Mouse (Mus musculus) lung, embryonic 14.5 days (tissue): ENCODE results near the gene Srsf10. TPM values are rescaled to one million over a fixed set of nuclear protein-coding genes. Genes with fewer than 3 reads are reported as not detected.

Source experiments
- ATAC-seq: fragments of 200-750 bp; cut with Nextera tagmentation; 2 replicates; pipeline ENCODE4 v1.8.0; 2017; ENCODE audit warnings: mild to moderate bottlenecking, moderate TSS enrichment, moderate library complexity; ENCODE audit not compliant: insufficient read depth
- DNase-seq: peaks from one replicate; pipeline ENCODE4 v3.0.0-alpha.2; 2015
- H3K27ac ChIP-seq: fragments of 300-500 bp; sonication (generic); 2 replicates; pipeline ENCODE4 v1.5.1; 2014; ENCODE audit warnings: low read depth, mild to moderate bottlenecking, moderate library complexity
- H3K27me3 ChIP-seq: fragments of 300-500 bp; sonication (generic); 2 replicates; pipeline ENCODE4 v1.6.1; 2014; ENCODE audit warnings: low read length, control low read depth; ENCODE audit not compliant: insufficient read depth
- H3K36me3 ChIP-seq: fragments of 300-500 bp; sonication (generic); 2 replicates; pipeline ENCODE4 v1.6.1; 2014; ENCODE audit warnings: control low read depth; ENCODE audit not compliant: insufficient read depth
- H3K4me1 ChIP-seq: fragments of 300-500 bp; sonication (generic); 2 replicates; pipeline ENCODE4 v1.6.1; 2014; ENCODE audit warnings: antibody characterized with exemption, control low read depth; ENCODE audit not compliant: insufficient read depth
- H3K4me2 ChIP-seq: fragments of 300-500 bp; sonication (generic); 2 replicates; pipeline ENCODE4 v1.6.1; 2014; ENCODE audit warnings: mild to moderate bottlenecking
- H3K4me3 ChIP-seq: fragments of 300-500 bp; sonication (generic); 2 replicates; pipeline ENCODE4 v1.5.1; 2014; ENCODE audit warnings: low read depth, low read length
- H3K9ac ChIP-seq: fragments of 300-500 bp; sonication (generic); 2 replicates; pipeline ENCODE4 v1.6.1; 2014
- H3K9me3 ChIP-seq: fragments of 300-500 bp; sonication (generic); 2 replicates; pipeline ENCODE4 v1.6.1; 2016; ENCODE audit warnings: low read depth, low read length, control low read depth
- CTCF ChIP-seq: IDR thresholded peaks from 2 replicates; pipeline ENCODE4 v1.5.1; 2016; ENCODE audit warnings: antibody characterized with exemption, low read depth
- WGBS: fragments of 180-500 bp; shearing (Covaris S2); extraction: QIAGEN DNeasy Blood & Tissue Kit; methylation state at CpG from one replicate; pipeline ENCODE4 v1.1.7; 2014; 5-methylcytosine and 5-hydroxymethylcytosine counted together
- polyA plus RNA-seq: library from polyadenylated mRNA; unstranded; fragments of >200 nt; fragmentation: Nextera tagmentation; extraction: Ambion mirVana; gene quantifications from 2 replicates; pipeline ENCODE4 v1.2.1, GENCODE M21; 2014

The Srsf10 gene
- polyA plus RNA-seq, 1 experiment from 2014 or later = 322 TPM

GRCm38 (mm10) chr4:135895071-135895571 is 39.6 kb downstream of the Srsf10 start, which contains the start of gene Cnr2:
Cnr2 (plus strand) TSS chr4:135895394.
- Histone ChIP-seq H3K4me1 (no peaks in the 10 kb centered on the region), H3K9ac (no peak within 1 kb of the TSS), H3K4me2 (no peak within 1 kb of the TSS), H3K27me3 (no peaks in the 10 kb centered on the region), H3K27ac (no peak within 1 kb of the TSS), H3K4me3 (no peak within 1 kb of the TSS), H3K9me3 (no peaks in the 10 kb centered on the region), H3K36me3 (no peaks in the 10 kb centered on the region)
- no peak for ATAC-seq
- no peak for TF ChIP-seq CTCF
- DNase-seq = no peak
- 41% methylated on average over 8 of the region's 8 CpGs for WGBS

GRCm38 (mm10) chr4:135896157-135896556 is 40.6 kb downstream of the Srsf10 start:
- 69% methylated on average over 6 of the region's 6 CpGs for WGBS
- DNase-seq (no peak), ATAC-seq (no peak)
- no peak overlapping the region for H3K27ac ChIP-seq
- no peak overlapping the region for H3K9ac ChIP-seq
- no peak for TF ChIP-seq CTCF
- no peak overlapping the region for H3K4me3 ChIP-seq
- no peaks in the 10 kb centered on the region for H3K4me1 ChIP-seq
- H3K4me2 ChIP-seq = no peak overlapping the region
- no peaks in the 10 kb centered on the region for H3K9me3 ChIP-seq
- H3K27me3 ChIP-seq = no peaks in the 10 kb centered on the region
- H3K36me3 ChIP-seq = no peaks in the 10 kb centered on the region

GRCm38 (mm10) chr4:135898380-135899049 is 43.0 kb downstream of the Srsf10 start:
- Histone ChIP-seq H3K9me3 (no peaks in the 10 kb centered on the region), H3K36me3 (no peaks in the 10 kb centered on the region), H3K27me3 (no peaks in the 10 kb centered on the region), H3K4me1 (no peaks in the 10 kb centered on the region), H3K4me2 (no peak overlapping the region), H3K4me3 (no peak overlapping the region), H3K27ac (no peak overlapping the region), H3K9ac (no peak overlapping the region)
- ATAC-seq = no peak
- 45% methylated on average over 8 of the region's 9 CpGs for WGBS
- TF ChIP-seq CTCF = no peak
- DNase-seq = peak; percentile 41

- ATAC-seq = no peak
These were observed 43.5 kb downstream of the Srsf10 start for GRCm38 (mm10) chr4:135899050-135899448.

DNA sequence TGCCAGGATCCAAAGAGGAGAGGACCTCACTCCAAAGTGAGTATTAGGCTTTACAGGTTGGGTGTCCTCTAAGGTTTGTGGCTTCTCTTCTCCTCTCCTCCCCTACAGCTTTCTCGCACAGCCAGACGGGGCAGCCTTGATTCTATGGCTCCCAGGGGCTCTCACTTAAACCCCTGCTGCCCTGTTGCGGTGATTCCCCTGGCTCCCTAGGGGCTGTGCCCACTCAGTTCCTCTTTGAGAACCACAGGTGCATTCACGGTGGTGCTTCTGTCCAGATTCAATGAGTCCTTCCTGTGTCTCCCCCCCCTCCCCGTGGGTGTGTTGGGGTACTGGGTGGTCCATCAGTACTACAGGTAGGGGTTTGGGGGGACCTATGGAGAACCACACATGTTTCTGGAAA is 44.5 kb downstream of the Srsf10 start:
- no peaks in the 10 kb centered on the region for H3K4me1 ChIP-seq
- H3K4me3 ChIP-seq = no peak overlapping the region
- H3K9me3 ChIP-seq = no peaks in the 10 kb centered on the region
- H3K4me2 ChIP-seq = no peak overlapping the region
- H3K9ac ChIP-seq = no peak overlapping the region
- no peaks in the 10 kb centered on the region for H3K36me3 ChIP-seq
- DNase-seq (no peak), ATAC-seq (no peak)
- no peak overlapping the region for H3K27ac ChIP-seq
- WGBS = 77% methylated on average over 5 of the region's 5 CpGs
- H3K27me3 ChIP-seq = no peaks in the 10 kb centered on the region
- TF ChIP-seq CTCF = no peak

More at GRCm38 (mm10) chr4:135899050-135899448, 43.5 kb downstream of the Srsf10 start:
- no peak for TF ChIP-seq CTCF
- Histone ChIP-seq H3K9me3 (no peaks in the 10 kb centered on the region), H3K9ac (no peak overlapping the region), H3K27me3 (no peaks in the 10 kb centered on the region), H3K27ac (no peak overlapping the region), H3K4me1 (no peaks in the 10 kb centered on the region), H3K4me3 (no peak overlapping the region), H3K36me3 (no peaks in the 10 kb centered on the region), H3K4me2 (no peak overlapping the region)
- 76% methylated on average over 7 of the region's 7 CpGs for WGBS
- DNase-seq = no peak

- Histone ChIP-seq H3K4me1 (no peaks in the 10 kb centered on the region), H3K27ac (no peak overlapping the region), H3K36me3 (no peaks in the 10 kb centered on the region), H3K4me2 (no peak overlapping the region), H3K27me3 (no peaks in the 10 kb centered on the region), H3K9ac (no peak overlapping the region), H3K4me3 (no peak overlapping the region), H3K9me3 (no peaks in the 10 kb centered on the region)
- no peak for DNase-seq
- no peak for ATAC-seq
- TF ChIP-seq CTCF = no peak
- WGBS = 83% methylated on average over 4 of the region's 4 CpGs
These were observed 47.2 kb downstream of the Srsf10 start for GRCm38 (mm10) chr4:135902606-135903242.

DNA sequence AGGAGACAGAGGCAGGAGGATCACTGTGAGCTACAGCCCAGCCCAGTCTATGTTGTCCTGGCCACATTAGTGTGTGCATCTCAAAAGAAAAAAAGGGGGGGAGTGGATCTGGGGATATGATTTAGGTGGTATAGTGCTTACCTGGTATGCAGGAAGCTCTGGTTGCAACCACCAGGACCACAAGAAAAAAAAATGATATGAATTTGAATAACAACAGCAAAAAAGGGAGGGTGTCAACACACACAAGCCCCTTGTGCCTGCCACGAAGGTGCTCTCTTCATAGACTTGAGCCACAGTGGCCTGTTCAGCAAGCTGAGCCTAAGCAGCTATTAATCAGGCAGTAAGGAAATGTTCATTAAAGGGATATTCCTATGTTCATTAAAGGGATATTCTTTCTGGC is 49.3 kb downstream of the Srsf10 start:
- no peak for ATAC-seq
- WGBS = 59% methylated on average over 1 of the region's 1 CpGs

More for the DNA sequence above, 49.3 kb downstream of the Srsf10 start:
- Histone ChIP-seq H3K4me3 (no peak overlapping the region), H3K9me3 (no peaks in the 10 kb centered on the region), H3K9ac (no peak overlapping the region), H3K27ac (no peak overlapping the region), H3K27me3 (no peaks in the 10 kb centered on the region), H3K36me3 (no peaks in the 10 kb centered on the region), H3K4me2 (no peak overlapping the region), H3K4me1 (no peaks in the 10 kb centered on the region; the same call in 1 of the 2 replicates)
- TF ChIP-seq CTCF = no peak
- no peak for DNase-seq
